Mouse (Mus musculus) leukemia stem cell, adult 10-12 weeks (primary cell): ENCODE data around the gene Psenen. TPM values are rescaled to one million over a fixed set of nuclear protein-coding genes. Genes with fewer than 3 reads are reported as not detected.

Source experiments
- polyA plus RNA-seq: library from polyadenylated mRNA; stranded (reverse); fragments of >175 nt; gene quantifications from 2 replicates; pipeline ENCODE4 v1.2.3, GENCODE M21; 2012; ENCODE audit warnings: low replicate concordance

Psenen gene
- polyA plus RNA-seq = 17.5 and 44.6 TPM in 2 replicates

GRCm38 (mm10) chr7:30563117-30563905 is at the start of gene Psenen, which contains the start of the genes U2af1l4 and Gm49396:
Gene Psenen, minus strand, starts transcription at chr7:30563627.
Gene U2af1l4, plus strand, starts transcription at chr7:30563301.
Gene Gm49396, plus strand, starts transcription at chr7:30563344.

GRCm38 (mm10) chr7:30612654-30613402 is 49.4 kb upstream of the Psenen start, which contains the start of gene Upk1a:
Gene Upk1a, minus strand, starts transcription at chr7:30612847.

GRCm38 (mm10) chr7:30598786-30599185 is 35.4 kb upstream of the Psenen start, which contains the start of gene Zbtb32:
Gene Zbtb32, minus strand, starts transcription at chr7:30598909.

GRCm38 (mm10) chr7:30588676-30589434 is 25.4 kb upstream of the Psenen start, which contains the start of gene Kmt2b:
Gene Kmt2b, minus strand, starts transcription at chr7:30588726.

GRCm38 (mm10) chr7:30564970-30565571 is 1.6 kb upstream of the Psenen start, which contains the start of gene Igflr1:
Gene Igflr1, plus strand, starts transcription at chr7:30565427.

GRCm38 (mm10) chr7:30559443-30559954 is 3.9 kb downstream of the Psenen start, which contains the start of gene Lin37:
Gene Lin37, minus strand, starts transcription at chr7:30559838.

GRCm38 (mm10) chr7:30552102-30553020 is 11.1 kb downstream of the Psenen start, which contains the start of the genes Hspb6 and Proser3:
Gene Hspb6, plus strand, starts transcription at chr7:30552178.
Gene Proser3, minus strand, starts transcription at chr7:30552299.

GRCm38 (mm10) chr7:30534633-30535577 is 28.5 kb downstream of the Psenen start, which contains the start of gene Arhgap33:
Gene Arhgap33, minus strand, starts transcription at chr7:30535060.

Other genes starting within 250 kb of the Psenen start
- gene Syne4, start 248.8 kb downstream of the Psenen start, polyA plus RNA-seq = 1.8 and 1.9 TPM in 2 replicates
- 0.96 and 1.7 TPM in 2 replicates for gene E130208F15Rik, start 241.9 kb downstream of the Psenen start, polyA plus RNA-seq
- 4.7 and 8.8 TPM in 2 replicates for gene Sdhaf1, start 239.7 kb downstream of the Psenen start, polyA plus RNA-seq
- gene Lrfn3, start 200.9 kb downstream of the Psenen start, polyA plus RNA-seq = 0.06 and 0.26 TPM in 2 replicates
- 9.6 and 46.1 TPM in 2 replicates for gene Tyrobp, start 149.9 kb downstream of the Psenen start, polyA plus RNA-seq
- 10.4 TPM in 1 of 2 replicates, not detected in the other for gene Hcst, start 143.8 kb downstream of the Psenen start, polyA plus RNA-seq
- gene Nfkbid, start 141.9 kb downstream of the Psenen start, polyA plus RNA-seq = 16.8 and 18.4 TPM in 2 replicates
- 1.1 and 1.3 TPM in 2 replicates for gene Aplp1, start 118.1 kb downstream of the Psenen start, polyA plus RNA-seq
- gene Kirrel2, start 105.9 kb downstream of the Psenen start, polyA plus RNA-seq = not detected in 2 replicates
- gene Nphs1, start 105.3 kb downstream of the Psenen start, polyA plus RNA-seq = 0.14 TPM in 1 of 2 replicates, not detected in the other
- gene Prodh2, start 70.0 kb downstream of the Psenen start, polyA plus RNA-seq = 0.13 TPM in 1 of 2 replicates, not detected in the other
- 121 and 163 TPM in 2 replicates for gene Arhgap33, start 28.6 kb downstream of the Psenen start, polyA plus RNA-seq
- gene Hspb6, start 11.4 kb downstream of the Psenen start, polyA plus RNA-seq = 22.9 and 50.6 TPM in 2 replicates
- gene Proser3, start 11.3 kb downstream of the Psenen start, polyA plus RNA-seq = 29.4 and 49.1 TPM in 2 replicates
- gene Lin37, start 3.8 kb downstream of the Psenen start, polyA plus RNA-seq = 59.6 and 64.2 TPM in 2 replicates
- gene U2af1l4, start 326 bp downstream of the Psenen start, polyA plus RNA-seq = 12.7 and 61.9 TPM in 2 replicates
- gene Gm49396, start 283 bp downstream of the Psenen start, polyA plus RNA-seq = 1.2 and 1.6 TPM in 2 replicates
- gene Igflr1, start 1.8 kb upstream of the Psenen start, polyA plus RNA-seq = 8.1 and 20.3 TPM in 2 replicates
- 143 and 153 TPM in 2 replicates for gene Kmt2b, start 25.1 kb upstream of the Psenen start, polyA plus RNA-seq
- gene Zbtb32, start 35.3 kb upstream of the Psenen start, polyA plus RNA-seq = 133 and 177 TPM in 2 replicates
- gene Upk1a, start 49.2 kb upstream of the Psenen start, polyA plus RNA-seq = 1.3 TPM in 1 of 2 replicates, not detected in the other
- gene Cox6b1, start 62.5 kb upstream of the Psenen start, polyA plus RNA-seq = 47.1 and 83.9 TPM in 2 replicates
- gene Etv2, start 72.2 kb upstream of the Psenen start, polyA plus RNA-seq = 0.35 TPM in 1 of 2 replicates, not detected in the other
- 329 and 344 TPM in 2 replicates for gene Rbm42, start 86.7 kb upstream of the Psenen start, polyA plus RNA-seq
- 7.2 and 44.1 TPM in 2 replicates for gene Haus5, start 101.4 kb upstream of the Psenen start, polyA plus RNA-seq
- gene Pmis2, start 108.0 kb upstream of the Psenen start, polyA plus RNA-seq = not detected in 2 replicates
- gene 2200002J24Rik, start 135.3 kb upstream of the Psenen start, polyA plus RNA-seq = not detected in 2 replicates
- gene Atp4a, start 148.6 kb upstream of the Psenen start, polyA plus RNA-seq = 0.20 TPM in 1 of 2 replicates, not detected in the other
- 134 and 143 TPM in 2 replicates for gene Tmem147, start 165.9 kb upstream of the Psenen start, polyA plus RNA-seq
- gene Gapdhs, start 180.1 kb upstream of the Psenen start, polyA plus RNA-seq = not detected in 2 replicates
- 0.48 TPM in 1 of 2 replicates, not detected in the other for gene Sbsn, start 187.8 kb upstream of the Psenen start, polyA plus RNA-seq
- gene Dmkn, start 200.1 kb upstream of the Psenen start, polyA plus RNA-seq = not detected in 2 replicates
- gene Krtdap, start 224.3 kb upstream of the Psenen start, polyA plus RNA-seq = not detected in 2 replicates